Mouse (Mus musculus): ENCODE data around the gene 2700049A03Rik.

DNA sequence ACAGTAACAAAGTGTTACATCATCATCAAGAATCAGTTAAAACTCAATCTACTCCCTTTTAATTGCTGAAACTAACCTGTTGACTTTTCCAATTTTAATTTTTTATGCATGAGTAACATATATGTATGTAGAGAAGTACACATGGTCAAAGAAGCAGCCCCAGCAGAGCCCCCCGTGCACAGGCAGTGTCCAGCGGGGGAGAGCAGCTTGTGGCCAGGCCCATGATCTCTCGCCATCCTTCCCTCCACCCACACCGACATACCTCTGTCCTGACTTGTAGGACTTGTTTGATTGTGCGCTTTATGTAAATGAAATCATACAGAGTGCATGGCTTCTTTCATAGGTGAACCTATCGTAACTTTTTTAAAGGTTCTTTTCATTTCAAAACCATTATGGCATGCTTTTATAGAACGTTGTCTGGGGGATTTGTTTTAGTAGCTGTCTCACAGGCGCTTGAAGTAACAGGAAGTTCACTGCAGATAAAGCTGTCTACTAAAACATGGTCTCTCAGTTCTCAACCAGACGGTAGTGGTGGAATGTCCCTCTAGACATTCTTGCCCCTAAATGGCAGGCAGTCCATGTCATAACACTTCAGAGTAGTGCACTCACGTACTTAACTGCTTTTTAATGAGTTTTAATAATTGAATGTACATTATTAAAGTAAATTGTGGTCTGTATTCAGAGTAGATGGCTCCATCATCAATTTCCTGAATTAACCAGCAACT, 92.4 kb downstream of the 2700049A03Rik start:
- TF ChIP-seq CTCF (IDR thresholded peaks at IDR 0.05; ENCODE audit: low read depth) (no peak), EP300 (IDR thresholded peaks at IDR 0.05; ENCODE audit: low read depth) (no peak)

Data from liver, embryonic 14.5 days (tissue).